Mouse (Mus musculus): ENCODE measurements around the gene Rims1.

Gene Rims1

GRCm38 (mm10) chr1:22585560-22585959 lies 220.2 kb downstream of the Rims1 start:
- no peak for DNase-seq (ENCODE audit: low spot score in 2 of 2)

- DNase-seq (ENCODE audit: low spot score in 2 of 2) = no peak
These were observed 226.3 kb downstream of the Rims1 start for GRCm38 (mm10) chr1:22579470-22579869.

GRCm38 (mm10) chr1:22572720-22573119 lies 233.1 kb downstream of the Rims1 start:
- no peak for DNase-seq (ENCODE audit: low spot score in 2 of 2)

GRCm38 (mm10) chr1:22546273-22546672 lies 259.5 kb downstream of the Rims1 start:
- no peak for DNase-seq (ENCODE audit: low spot score in 2 of 2)

GRCm38 (mm10) chr1:22538129-22538528 lies 267.7 kb downstream of the Rims1 start:
- DNase-seq (ENCODE audit: low spot score in 2 of 2) = no peak

- no peak for DNase-seq (ENCODE audit: low spot score in 2 of 2)
These were observed 269.0 kb downstream of the Rims1 start for GRCm38 (mm10) chr1:22536776-22537175.

- no peak for DNase-seq (ENCODE audit: low spot score in 2 of 2)
These were observed 270.7 kb downstream of the Rims1 start for GRCm38 (mm10) chr1:22535049-22535448.

GRCm38 (mm10) chr1:22533146-22534096 lies 272.4 kb downstream of the Rims1 start:
- DNase-seq (ENCODE audit: low spot score in 2 of 2) = no peak

GRCm38 (mm10) chr1:22515103-22515502 lies 290.7 kb downstream of the Rims1 start:
- no peak for DNase-seq (ENCODE audit: low spot score in 2 of 2)

GRCm38 (mm10) chr1:22512421-22512820 lies 293.4 kb downstream of the Rims1 start:
- no peak for DNase-seq (ENCODE audit: low spot score in 2 of 2)

- DNase-seq (ENCODE audit: low spot score in 2 of 2) = no peak
These were observed 294.2 kb downstream of the Rims1 start for GRCm38 (mm10) chr1:22511614-22512013.

- DNase-seq (ENCODE audit: low spot score in 2 of 2) = no peak
These were observed 296.8 kb downstream of the Rims1 start for GRCm38 (mm10) chr1:22508735-22509615.

GRCm38 (mm10) chr1:22487270-22487864 lies 318.4 kb downstream of the Rims1 start:
- no peak for DNase-seq (ENCODE audit: low spot score in 2 of 2)

- DNase-seq (ENCODE audit: low spot score in 2 of 2) = no peak
These were observed 329.6 kb downstream of the Rims1 start for GRCm38 (mm10) chr1:22476220-22476619.

- no peak for DNase-seq (ENCODE audit: low spot score in 2 of 2)
These were observed 338.8 kb downstream of the Rims1 start for GRCm38 (mm10) chr1:22467033-22467432.

- no peak for DNase-seq (ENCODE audit: low spot score in 2 of 2)
These were observed 339.2 kb downstream of the Rims1 start for GRCm38 (mm10) chr1:22466597-22466996.

GRCm38 (mm10) chr1:22424020-22424419 lies 381.8 kb downstream of the Rims1 start:
- DNase-seq (ENCODE audit: low spot score in 2 of 2) = no peak

GRCm38 (mm10) chr1:22422102-22422501 lies 383.7 kb downstream of the Rims1 start:
- DNase-seq (ENCODE audit: low spot score in 2 of 2) = no peak

GRCm38 (mm10) chr1:22410173-22410572 lies 395.6 kb downstream of the Rims1 start:
- DNase-seq (ENCODE audit: low spot score in 2 of 2) = no peak

- no peak for DNase-seq (ENCODE audit: low spot score in 2 of 2)
These were observed 419.4 kb downstream of the Rims1 start for GRCm38 (mm10) chr1:22386361-22386760.

- DNase-seq (ENCODE audit: low spot score in 2 of 2) = no peak
These were observed 428.1 kb downstream of the Rims1 start for GRCm38 (mm10) chr1:22377652-22378051.

- no peak for DNase-seq (ENCODE audit: low spot score in 2 of 2)
These were observed 428.7 kb downstream of the Rims1 start for GRCm38 (mm10) chr1:22377062-22377461.

Data from spleen, postnatal 14 days (tissue).